Mouse (Mus musculus) bone marrow, adult 2 months (tissue): ENCODE data around the gene Hpd.
"Not testable (repeated sequence)": the region's sequence is repeated elsewhere in the genome, so short reads cannot be mapped to it uniquely, and the experiment has no call there.

ENCODE experiments used
- CTCF ChIP-seq: fragments of 200-500 bp; IDR thresholded peaks from 2 replicates; pipeline ENCODE4 v1.5.1; 2011; ENCODE audit warnings: low read length, control low read depth; ENCODE audit not compliant: control insufficient read depth, insufficient read depth
- POLR2A ChIP-seq: fragments of 200-500 bp; IDR thresholded peaks from 2 replicates; pipeline ENCODE4 v1.6.1; 2011; ENCODE audit warnings: low read depth, mild to moderate bottlenecking, control low read depth, low read length, borderline replicate concordance; ENCODE audit not compliant: control insufficient read depth

- TF ChIP-seq POLR2A, CTCF: not testable (repeated sequence)
Observed at GRCm38 (mm10) chr5:123222346-123223050, 40.0 kb upstream of the Hpd start.
